Mouse (Mus musculus) adipocyte (in vitro differentiated cells): ENCODE measurements around the gene 1700024B05Rik.
"Not testable (repeated sequence)": the region's sequence is repeated elsewhere in the genome, so short reads cannot be mapped to it uniquely, and the experiment has no call there.

ENCODE experiments used
- DNase-seq: peaks from one replicate; pipeline ENCODE4 v3.0.0-alpha.2; 2016; ENCODE audit warnings: low spot score

Gene 1700024B05Rik

DNA sequence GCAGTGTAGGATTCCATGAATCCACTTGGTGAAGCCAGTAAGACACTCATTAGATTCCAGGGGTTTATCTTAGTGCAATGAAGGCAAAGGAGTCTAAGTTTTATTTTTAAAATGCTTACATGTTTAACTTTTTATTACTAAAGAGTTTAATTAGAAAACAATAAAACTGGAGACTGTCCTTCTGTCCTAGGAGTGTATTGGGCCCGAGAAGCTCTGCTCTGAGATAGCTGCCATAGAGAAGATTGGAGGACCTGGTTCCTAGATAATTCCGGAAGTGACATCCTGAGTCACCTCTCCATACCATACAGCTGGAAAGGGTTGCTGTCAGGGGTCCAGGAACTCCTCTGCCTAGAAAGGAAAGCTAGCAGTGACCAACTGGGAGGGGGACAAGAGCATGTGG, at the start of gene 1700024B05Rik:
Gene 1700024B05Rik (plus strand): TSS at position 301 of the 400 bp plus-strand sequence.
- DNase-seq, result not testable (repeated sequence)

GRCm38 (mm10) chr14:41907190-41907589, 36.6 kb upstream of the 1700024B05Rik start, which contains the start of gene Gm7980:
Gene Gm7980 (minus strand): TSS chr14:41907290.
- DNase-seq, result not testable (repeated sequence)

GRCm38 (mm10) chr14:41924649-41925048, 19.1 kb upstream of the 1700024B05Rik start, which contains the start of gene 1700049E17Rik1:
Gene 1700049E17Rik1 (plus strand): TSS chr14:41924949.
- not testable (repeated sequence) for DNase-seq

GRCm38 (mm10) chr14:41964095-41964494, 20.3 kb downstream of the 1700024B05Rik start:
- DNase-seq, result not testable (repeated sequence)

- DNase-seq, result not testable (repeated sequence)
Observed at GRCm38 (mm10) chr14:41967827-41968226, 24.0 kb downstream of the 1700024B05Rik start, which contains the start of gene Gm6401. Gene Gm6401 (minus strand): TSS chr14:41967927.

DNA sequence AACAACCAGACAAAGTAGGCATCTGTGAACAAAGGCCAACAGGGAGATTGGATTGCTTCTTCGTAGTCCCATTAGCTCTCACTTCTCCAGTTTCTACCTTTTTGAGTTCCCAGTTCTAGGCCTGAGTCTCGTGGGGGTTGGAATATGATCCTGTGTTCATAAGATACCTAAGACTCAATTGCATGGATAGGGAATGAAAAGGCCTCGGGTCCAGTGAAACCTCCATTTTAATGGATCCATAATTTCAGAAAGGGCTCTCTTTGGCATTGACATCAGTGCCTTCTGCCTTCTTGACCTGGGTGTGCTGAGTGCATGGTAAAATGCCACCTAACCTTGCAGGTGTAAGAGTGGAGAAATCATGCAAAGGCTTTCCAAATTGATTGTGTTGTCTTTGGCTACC, 24.8 kb downstream of the 1700024B05Rik start:
- not testable (repeated sequence) for DNase-seq

- DNase-seq, result not testable (repeated sequence)
Observed at GRCm38 (mm10) chr14:41983225-41983624, 39.4 kb downstream of the 1700024B05Rik start, which contains the start of gene Gm3543. Gene Gm3543 (minus strand): TSS chr14:41983325.
